Mouse (Mus musculus) brown adipose tissue, adult 24 weeks (tissue): ENCODE data around the gene Szrd1. TPM values are rescaled to one million over a fixed set of nuclear protein-coding genes. Genes with fewer than 3 reads are reported as not detected.
"Not testable (repeated sequence)": the region's sequence is repeated elsewhere in the genome, so short reads cannot be mapped to it uniquely, and the experiment has no call there.

Experiments used
- H3K27ac ChIP-seq: fragments of 200-500 bp; replicated peaks from 2 replicates; pipeline ENCODE4 v1.5.1; 2012; ENCODE audit warnings: low read depth, mild to moderate bottlenecking, low read length
- H3K4me1 ChIP-seq: fragments of 200-500 bp; 2 replicates; pipeline ENCODE4 v1.6.1; 2012; ENCODE audit warnings: low read length, mixed read lengths; ENCODE audit not compliant: control insufficient read depth, insufficient read depth, insufficient read length
- H3K4me3 ChIP-seq: fragments of 200-500 bp; 2 replicates; pipeline ENCODE4 v1.5.1; 2012; ENCODE audit warnings: low read depth, mild to moderate bottlenecking, low read length, moderate library complexity; ENCODE audit not compliant: insufficient read depth
- polyA plus RNA-seq: library from polyadenylated mRNA; stranded (reverse); fragments of >200 nt; gene quantifications from 2 replicates; pipeline ENCODE4 v1.2.4, GENCODE M21; 2012; ENCODE audit not compliant: missing spikeins, insufficient read depth, insufficient read length

The Szrd1 gene
- polyA plus RNA-seq, 1 experiment = 85.4 TPM

DNA sequence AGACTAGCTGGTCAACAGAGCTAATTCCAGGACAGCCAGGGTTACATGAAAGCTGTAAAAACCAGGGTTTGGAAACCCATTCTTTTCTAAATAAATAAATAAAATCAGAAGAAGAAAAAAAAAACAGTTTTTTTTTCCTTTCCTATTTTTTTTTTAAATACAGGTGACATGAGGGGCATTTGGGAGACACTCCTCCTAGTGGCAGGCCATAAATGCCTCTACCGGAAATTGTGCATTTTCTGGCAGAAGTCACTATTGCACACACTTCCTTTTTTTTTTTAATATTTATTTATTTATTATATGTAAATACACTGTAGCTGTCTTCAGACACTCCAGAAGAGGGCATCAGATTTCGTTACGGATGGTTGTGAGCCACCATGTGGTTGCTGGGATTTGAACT lies 1.8 kb downstream of the Szrd1 start:
- H3K4me1 ChIP-seq = peaks cover 38% of the 10 kb centered on the region
- not testable (repeated sequence) for H3K4me3 ChIP-seq, H3K27ac ChIP-seq

DNA sequence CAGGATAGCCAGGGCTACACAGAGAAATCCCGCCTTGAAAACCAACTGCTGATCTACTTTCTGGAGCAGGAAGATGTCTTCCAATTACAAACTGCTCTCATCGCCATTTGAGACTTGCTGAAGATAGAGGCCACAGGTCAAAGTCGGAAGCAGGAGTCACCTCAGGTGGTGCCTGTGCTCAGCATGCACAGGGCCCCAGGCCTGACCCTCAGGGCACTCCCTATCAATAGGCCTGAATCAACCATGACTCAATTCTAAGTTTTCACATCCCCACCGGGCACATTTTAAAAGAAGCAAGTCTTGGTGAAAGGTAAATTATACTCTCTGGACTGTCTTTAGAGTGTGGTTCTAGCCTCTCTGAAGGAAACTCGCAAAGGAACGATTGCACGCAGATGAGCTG lies 3.4 kb downstream of the Szrd1 start:
- H3K4me1 ChIP-seq = peaks cover 53% of the 10 kb centered on the region
- H3K4me3 ChIP-seq = no peak overlapping the region
- no peak overlapping the region for H3K27ac ChIP-seq

DNA sequence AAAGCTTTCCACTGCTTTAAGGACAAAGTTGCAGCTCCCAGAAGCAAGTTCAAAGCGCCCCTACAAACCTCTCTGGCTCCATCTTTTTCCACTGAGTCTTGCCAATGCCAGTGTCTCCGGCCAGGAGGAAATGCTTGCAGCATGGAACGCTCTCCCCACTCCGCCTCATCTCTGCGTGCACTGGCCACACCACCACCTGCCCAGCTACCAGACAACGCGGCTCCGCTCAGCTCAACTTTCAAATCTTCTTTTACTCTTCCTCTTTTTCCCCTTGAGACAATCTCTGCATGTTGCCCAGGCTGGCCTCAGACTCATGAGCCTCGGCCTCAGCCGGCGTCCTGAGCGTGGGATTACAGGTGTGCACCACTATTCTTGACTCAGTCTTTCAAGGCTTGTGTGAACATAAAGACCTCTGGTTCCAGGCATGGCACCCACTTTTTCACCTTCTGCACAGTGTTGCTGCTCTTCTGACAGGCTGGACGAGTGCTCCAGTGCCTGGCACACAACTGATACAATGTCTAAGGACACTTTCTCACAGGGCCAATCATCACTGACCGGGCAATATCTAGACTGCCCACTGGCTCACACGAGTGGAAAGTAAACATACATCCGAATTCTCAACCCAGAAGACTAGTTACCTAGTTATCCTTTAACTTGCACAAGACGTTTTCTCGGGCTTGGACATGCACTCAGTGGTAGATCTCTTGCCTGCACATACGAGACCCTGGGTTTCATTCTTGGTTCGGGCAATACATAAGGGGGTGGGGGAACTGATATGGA lies 4.6 kb downstream of the Szrd1 start:
- no peak overlapping the region for H3K4me3 ChIP-seq
- no peak overlapping the region for H3K27ac ChIP-seq
- H3K4me1 ChIP-seq = peaks cover 60% of the 10 kb centered on the region

DNA sequence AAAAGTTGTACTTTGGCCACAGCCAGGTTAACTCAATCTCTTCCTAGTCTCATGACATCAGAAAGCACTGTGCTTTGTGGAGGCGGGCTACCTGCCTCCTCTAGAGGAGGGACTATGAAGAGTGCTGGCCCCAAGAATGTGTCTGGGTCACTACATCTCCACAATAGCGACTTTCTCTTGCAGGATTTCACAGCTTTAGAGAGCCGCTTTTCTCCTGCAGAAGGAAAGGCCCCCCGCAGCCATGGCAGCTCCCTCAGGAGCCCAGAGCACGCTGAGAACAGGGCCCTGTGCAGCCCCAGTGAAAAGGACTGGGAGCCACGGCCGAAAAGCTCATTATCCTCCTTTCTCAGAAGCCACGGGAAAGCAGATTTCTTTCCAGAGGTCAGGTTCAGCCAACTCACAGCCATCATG lies 5.5 kb downstream of the Szrd1 start:
- Histone ChIP-seq H3K4me1 (peaks cover 67% of the 10 kb centered on the region), H3K4me3 (no peak overlapping the region), H3K27ac (no peak overlapping the region)

DNA sequence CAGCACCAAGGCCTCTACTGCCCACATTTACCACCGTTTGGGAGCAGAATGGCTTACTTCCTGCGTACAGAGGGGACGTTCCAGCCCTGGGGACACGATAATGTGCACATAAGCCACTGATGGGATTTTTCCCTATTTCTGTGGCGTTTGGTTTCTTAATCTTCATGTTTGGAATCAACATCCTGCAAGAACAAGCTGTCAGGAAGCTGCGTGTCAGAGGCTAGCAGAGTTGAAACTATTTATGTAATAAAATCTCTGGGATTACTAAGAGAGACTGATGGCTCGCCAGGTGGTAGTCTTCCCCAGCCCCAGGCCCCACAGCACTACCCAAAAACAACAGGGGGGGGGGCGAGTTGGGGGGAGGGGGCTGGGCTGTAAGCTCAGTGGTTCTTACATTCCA lies 6.3 kb downstream of the Szrd1 start:
- no peak overlapping the region; the same call in 1 of the 2 replicates for H3K27ac ChIP-seq
- H3K4me3 ChIP-seq = no peak overlapping the region
- peaks cover 67% of the 10 kb centered on the region for H3K4me1 ChIP-seq

DNA sequence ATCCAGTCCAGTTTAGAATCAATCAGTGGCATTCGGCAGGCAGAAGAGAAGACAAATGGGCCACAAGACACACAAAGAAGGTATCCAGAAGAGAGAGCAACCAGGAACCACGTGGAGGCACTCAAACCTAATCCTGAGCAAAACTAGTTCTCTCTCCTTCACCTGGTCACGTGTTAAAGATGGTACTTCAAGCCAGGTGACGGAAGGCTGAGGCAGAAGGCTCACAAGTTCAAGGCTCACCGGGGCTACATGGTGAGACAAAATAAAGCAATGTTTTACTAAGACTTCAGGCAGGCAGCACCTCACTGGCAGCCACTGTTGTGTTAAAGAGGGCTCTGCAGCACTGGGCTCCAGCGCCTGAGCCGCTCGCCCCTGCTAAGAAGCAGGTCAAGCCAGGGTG lies 7.4 kb downstream of the Szrd1 start:
- H3K4me1 ChIP-seq = peaks cover 64% of the 10 kb centered on the region
- H3K27ac ChIP-seq = 0 out of 2 replicates have a peak overlapping the region, but pooled peaks have one; percentile 14
- H3K4me3 ChIP-seq = no peak overlapping the region

DNA sequence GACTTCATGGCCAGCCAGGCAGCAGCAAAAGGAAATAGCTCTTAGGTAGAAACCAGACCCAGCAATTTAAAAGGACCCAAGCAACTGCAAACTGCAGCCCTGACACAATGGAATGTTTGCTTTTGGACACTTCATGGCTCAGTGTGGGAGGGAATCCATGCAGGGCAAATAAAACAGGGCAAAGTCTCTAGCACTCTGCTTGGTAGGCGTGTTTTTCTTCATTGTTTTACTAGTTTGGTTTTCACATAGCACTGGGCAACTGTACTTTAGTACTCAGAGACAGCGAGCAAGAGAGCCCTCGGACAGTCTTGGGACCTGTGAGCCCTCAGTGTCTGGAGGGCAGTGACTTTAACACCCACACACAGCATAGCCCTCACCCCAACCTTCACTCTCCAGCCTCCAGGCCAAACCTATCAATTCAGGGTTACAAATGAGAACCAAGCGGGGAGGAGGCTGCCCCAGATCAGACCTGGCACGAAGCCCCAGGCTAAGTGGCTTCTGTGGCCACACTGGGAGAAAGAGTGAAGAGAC lies 8.0 kb downstream of the Szrd1 start:
- Histone ChIP-seq H3K27ac (0 out of 2 replicates have a peak overlapping the region, but pooled peaks have one; percentile 14), H3K4me1 (peaks cover 58% of the 10 kb centered on the region), H3K4me3 (no peak overlapping the region)

DNA sequence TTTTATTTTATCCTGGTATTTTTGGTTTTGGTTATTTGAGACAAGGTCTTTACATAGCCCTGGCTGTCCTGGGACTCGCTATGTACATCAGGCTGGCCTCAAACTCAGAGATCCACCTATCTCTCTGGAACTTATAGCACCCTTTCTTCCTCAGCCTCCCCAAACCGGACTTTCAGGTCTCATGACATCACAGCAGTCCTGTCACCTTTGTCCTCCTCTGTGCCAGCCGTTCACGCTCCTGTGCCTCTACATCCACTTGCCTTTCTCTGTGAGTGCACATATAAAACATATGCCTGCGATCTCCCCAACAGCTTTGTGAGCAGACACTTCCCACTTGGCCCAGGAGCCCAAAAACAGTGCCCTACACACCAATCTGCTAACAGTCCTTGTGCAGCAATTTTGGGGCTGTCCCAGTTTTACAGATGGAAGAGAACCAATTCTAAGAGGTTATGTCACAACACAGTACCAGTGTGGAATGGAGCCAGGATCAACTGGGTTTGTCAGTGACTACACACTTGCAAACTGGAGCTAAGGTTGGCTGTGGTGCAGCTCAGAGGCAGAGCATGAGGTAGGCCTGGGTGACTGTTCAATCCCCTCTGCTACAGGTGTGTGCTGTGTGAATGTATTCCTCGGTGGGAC lies 8.8 kb downstream of the Szrd1 start:
- peak overlapping the region; percentile 17; the same call in 1 of the 2 replicates for H3K27ac ChIP-seq
- H3K4me3 ChIP-seq = no peak overlapping the region
- peaks cover 50% of the 10 kb centered on the region for H3K4me1 ChIP-seq

DNA sequence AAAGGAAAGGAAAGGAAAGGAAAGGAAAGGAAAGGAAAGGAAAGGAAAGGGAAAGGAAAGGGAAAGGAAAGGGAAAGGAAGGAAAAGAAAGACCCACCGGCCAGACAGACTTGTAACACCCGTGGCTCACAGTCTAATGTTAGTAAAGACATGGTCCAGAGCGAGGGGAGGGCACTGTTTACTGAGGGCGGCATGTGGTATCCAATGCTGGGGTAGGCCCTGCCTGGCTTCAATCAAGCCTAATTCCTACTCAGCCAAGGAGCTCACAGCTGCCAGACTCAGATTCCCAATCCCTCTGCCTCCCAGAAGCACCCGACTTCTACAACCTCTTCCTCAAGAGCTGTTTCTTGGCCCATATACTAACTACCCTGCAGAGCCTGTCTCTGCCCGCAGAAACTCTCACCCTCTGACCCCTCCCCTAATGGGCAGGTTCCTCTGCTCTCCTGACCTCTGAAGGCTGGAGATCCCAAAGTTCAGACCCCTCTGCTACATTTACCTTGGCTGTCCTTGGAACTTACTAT lies 10.3 kb downstream of the Szrd1 start:
- peaks cover 39% of the 10 kb centered on the region for H3K4me1 ChIP-seq
- no peak overlapping the region for H3K4me3 ChIP-seq
- no peak overlapping the region for H3K27ac ChIP-seq

DNA sequence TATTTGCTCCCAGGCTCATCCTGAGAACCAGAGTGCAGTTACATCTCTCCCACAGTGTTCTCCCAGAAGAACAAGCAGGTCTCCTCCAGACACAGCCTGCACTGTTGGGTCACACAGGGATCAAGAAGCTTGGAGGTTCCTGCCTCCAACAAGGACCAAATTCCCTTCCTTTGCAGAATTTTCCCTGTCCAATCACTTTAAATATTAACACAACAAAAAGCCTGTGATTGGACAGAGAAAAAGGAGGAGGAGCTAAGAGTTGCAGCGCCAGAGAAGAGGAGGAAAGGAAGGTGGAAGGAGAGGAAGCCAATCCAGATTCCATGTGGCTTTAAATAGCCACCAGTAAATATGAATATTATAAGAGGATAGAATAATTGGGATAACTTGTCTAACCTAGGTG lies 16.5 kb downstream of the Szrd1 start:
- H3K27ac ChIP-seq = no peak overlapping the region
- H3K4me3 ChIP-seq = no peak overlapping the region

DNA sequence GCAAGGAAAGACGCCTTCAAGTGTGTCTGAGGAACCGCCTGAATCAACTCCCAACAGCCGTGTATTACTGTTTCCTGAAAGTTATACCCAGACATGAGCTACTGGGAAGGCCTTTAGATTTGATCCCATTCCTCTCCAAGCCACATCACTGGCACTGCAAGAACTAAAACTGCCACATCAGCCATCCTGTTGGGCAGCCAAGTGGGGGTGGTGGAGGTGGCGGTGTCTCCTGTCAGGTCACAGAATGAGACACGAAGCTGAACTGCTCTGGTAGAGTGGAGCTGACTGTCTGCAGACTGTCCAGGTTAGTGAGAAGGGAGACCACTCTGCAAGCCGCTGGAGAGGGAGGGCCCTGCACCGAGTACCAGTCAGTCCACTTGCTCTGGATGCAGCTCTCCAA lies 16.9 kb downstream of the Szrd1 start:
- Histone ChIP-seq H3K27ac (no peak overlapping the region), H3K4me1 (peaks cover 21% of the 10 kb centered on the region), H3K4me3 (no peak overlapping the region)

More for the DNA sequence above, 16.5 kb downstream of the Szrd1 start:
- peaks cover 21% of the 10 kb centered on the region for H3K4me1 ChIP-seq

DNA sequence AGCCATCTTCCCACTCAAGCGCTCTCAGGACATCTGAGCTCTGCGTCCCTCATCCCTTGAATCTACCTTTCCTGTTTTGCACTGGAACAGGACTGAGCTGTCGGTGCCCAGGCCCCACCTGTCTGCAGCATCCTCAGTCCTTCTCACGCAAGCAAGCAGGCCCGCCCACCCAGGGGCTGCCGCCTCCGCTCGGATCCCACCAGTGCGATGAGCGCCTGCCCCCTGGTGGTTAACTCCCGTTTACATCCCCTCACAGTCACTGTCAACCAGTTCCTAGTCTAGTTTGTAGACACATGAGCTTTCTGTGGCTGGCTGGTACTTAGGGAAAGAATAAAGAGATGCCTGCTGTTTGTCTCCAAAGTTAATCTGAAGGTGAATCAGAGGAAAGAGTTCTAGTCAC lies 18.9 kb downstream of the Szrd1 start:
- no peak overlapping the region for H3K4me3 ChIP-seq
- H3K4me1 ChIP-seq = peaks cover 21% of the 10 kb centered on the region
- H3K27ac ChIP-seq = no peak overlapping the region

DNA sequence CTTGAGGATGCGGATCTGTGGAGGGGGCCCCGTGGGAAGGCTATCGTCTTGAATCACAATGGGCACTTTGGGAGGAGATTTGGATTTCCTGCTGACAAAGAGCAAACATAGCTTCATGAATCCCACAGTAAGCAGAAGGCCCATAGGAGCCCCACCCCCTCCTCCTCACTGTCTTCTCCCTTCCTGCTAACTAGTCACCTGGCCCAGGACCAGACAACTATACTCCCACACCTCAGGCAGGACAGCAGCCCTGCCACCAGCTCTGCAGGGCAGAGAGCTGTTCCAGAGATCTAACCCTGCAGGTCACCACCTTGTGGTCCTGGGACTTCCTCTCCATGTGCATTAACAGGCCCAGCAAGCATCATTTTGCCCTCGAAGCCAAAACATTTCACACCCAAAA lies 20.9 kb downstream of the Szrd1 start:
- H3K27ac ChIP-seq = no peak overlapping the region
- H3K4me3 ChIP-seq = no peak overlapping the region
- peaks cover 19% of the 10 kb centered on the region for H3K4me1 ChIP-seq

DNA sequence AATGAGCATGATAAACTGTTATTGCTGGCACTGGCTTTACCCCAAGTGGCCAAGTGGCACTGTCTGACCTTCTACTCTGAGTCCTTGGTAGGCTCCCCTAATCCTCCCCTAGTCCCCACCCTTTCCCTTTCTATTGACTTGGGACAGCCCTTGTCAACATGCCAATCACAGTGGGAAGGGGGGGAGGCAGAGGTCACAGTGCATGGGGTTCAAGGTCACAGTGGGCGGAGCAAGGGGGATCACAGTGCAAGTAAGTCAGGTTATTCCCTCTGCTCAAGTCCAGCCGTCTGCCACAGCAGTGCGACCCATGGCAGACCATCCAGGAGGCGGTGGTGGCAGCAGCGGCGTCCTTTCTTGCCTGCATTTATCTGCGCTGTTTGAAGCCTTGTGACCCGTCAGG lies 24.2 kb downstream of the Szrd1 start:
- H3K4me1 ChIP-seq = peaks cover 16% of the 10 kb centered on the region
- H3K27ac ChIP-seq = no peak overlapping the region
- H3K4me3 ChIP-seq = no peak overlapping the region

DNA sequence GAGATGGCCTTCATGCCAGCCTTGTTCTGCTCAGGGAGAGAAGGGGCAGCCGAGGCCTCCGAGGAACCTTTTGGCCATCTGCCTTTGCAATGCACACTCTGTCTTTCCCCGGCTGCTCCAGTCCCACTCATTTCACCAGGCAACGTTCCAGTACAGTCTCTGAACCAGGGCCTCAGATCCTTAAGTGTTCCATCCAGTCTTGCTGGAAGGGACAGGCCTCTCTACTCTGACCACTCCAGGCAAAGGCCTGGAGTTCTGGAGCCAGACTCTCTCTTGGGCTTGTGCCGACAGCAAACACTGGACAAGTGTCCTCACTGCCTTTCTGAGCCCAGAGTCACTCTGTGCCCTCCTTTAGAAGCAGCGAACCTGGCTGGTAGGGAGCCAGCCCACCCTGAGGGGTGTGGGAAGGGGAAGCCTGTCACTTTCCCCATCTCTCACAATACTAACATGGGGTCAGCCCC lies 25.0 kb downstream of the Szrd1 start:
- no peak overlapping the region for H3K27ac ChIP-seq
- H3K4me1 ChIP-seq = peaks cover 12% of the 10 kb centered on the region
- no peak overlapping the region for H3K4me3 ChIP-seq
